Mouse (Mus musculus) layer of hippocampus, adult 11-12 months (tissue): ENCODE measurements at regions not wholly inside any gene's neighbourhood (a gene's known extent, or its start where the extent isn't known, plus 50 kb on each side); places are given as distances from the start of the nearest gene placed in this dataset.

Experiments
- DNase-seq: peaks from one replicate; pipeline ENCODE4 v3.0.0; 2022; ENCODE audit warnings: low spot score

GRCm38 (mm10) chr4:71811444-71811843 is 53.7 kb upstream of the Gm11232 start:
- no peak for DNase-seq

- no peak for DNase-seq
Observed at GRCm38 (mm10) chr4:71808271-71808670, 50.5 kb upstream of the Gm11232 start.
